Mouse (Mus musculus) brain, adult 10 weeks (tissue): ENCODE measurements around the gene Dda1. TPM values are rescaled to one million over a fixed set of nuclear protein-coding genes. Genes with fewer than 3 reads are reported as not detected.

Source experiments
- polyA plus RNA-seq: library from polyadenylated mRNA; stranded (reverse); fragments of 350-450 nt; fragmentation: Illumina TruSeq; extraction: RNeasy Lipid Tissue Mini Kit (QIAGEN cat#74804); gene quantifications from one replicate; pipeline ENCODE4 v1.2.3, GENCODE M21; 2015; ENCODE audit warnings: low read depth, low replicate concordance

The Dda1 gene
- polyA plus RNA-seq = 68.9 TPM

DNA sequence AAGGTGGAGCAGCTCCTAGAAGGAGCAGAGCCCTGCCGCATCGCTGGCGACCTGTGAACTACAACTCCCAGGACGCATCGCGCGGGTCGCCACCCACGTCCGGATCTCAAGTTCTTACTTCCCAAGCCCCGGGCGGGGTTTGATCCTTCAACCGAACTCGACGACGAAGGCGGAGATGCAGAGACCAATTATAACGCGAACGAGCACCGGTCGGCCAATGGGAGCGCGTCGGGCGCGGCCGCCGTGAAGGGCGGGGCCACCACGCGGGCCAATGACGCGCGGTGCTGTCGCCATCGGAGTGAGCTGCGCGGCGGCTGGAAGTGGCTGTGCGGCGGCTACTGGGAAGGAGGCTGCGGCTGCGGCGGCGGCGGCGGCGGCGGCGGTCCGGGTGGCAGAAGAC is at the start of gene Dda1:
Gene Dda1 (plus strand): TSS at position 284 of the 400 bp plus-strand sequence.

DNA sequence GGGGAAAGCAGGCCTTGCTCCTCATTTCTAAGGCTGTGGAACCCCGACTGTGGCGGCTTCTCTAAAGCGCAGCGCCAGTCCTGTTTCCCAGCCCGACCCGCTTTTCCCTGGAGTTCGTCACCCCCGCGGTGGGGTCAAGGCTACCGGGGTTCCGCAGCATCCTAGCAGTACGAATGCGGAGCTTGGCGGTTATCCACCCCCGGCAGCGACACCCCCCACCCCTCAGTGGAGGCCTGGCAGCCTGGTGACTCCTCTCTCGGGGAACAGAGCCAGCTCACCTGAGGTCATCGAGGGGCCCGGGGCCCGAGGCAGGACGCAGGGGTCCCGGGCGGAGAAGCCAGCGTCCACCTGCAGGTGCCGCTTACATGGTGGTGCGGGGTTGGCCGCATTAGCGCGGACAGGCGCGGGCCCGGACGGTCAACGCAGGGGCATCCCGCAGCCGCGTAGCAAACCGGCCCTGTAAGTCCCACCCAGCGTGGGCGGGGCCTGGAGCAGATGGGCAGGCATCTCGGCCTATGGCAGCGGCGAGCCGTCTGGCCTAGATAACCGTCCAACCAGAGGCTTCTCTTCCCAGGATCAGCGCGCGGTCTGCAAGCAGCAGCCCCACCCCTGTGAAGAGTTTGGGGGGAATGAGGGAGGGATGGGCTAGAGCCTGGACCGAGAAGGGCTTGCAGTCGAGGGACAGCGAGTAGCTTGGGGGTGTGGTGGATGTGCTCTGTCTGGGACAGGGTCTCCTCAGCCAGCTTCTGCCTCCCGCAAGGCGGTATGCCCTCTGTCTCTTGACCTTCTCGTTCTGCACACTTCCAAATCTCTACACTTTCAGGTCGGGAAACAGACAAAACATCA is 5.6 kb upstream of the Dda1 start, which contains the start of gene Abhd8:
Gene Abhd8 (minus strand): TSS at position 468 of the 846 bp plus-strand sequence.

DNA sequence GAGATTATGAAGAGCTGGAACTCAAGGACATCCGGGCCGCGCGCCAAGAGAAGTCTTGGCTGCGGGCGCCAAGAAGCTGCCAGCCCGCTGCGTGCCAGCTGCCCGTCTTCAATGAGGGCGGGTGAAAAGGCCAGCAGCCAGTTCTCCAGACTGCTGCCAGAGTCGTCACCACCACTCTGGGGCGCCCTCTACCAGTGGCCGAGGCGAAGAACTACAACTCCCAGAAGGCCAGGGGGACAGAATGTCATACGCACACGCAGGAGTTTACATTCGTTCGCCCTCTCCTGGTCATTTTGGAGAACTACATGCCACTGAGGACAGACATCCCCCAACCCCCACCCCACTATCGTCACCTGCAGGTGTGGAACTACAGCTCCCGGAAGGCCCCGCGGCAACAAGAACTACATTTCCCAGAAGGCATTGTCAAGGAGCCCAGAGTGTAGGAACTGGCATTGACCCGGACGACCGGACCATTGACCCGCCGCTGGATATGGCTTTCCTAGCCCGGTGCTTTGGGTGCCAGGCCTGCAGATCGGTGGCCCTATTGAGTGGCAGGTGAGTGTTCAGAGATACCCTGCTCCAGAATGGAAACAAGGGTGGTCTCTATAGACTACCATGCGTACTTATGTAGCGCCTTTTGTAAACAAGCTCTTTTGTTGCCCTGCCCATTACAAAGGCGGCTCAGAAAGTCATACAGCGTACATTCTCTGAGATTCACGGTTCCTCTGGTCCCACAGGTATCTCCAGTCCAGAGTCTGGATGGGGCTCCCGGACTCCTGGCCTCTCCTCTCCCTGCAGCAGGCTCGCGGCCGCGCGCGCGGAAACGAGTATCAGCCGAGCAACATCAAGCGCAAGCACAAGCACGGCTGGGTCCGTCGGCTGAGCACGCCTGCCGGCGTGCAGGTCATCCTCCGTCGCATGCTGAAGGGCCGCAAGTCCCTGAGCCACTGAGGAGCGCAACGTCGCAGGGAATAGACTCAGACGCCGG is 4.2 kb upstream of the Dda1 start, which contains the start of gene Mrpl34:
Gene Mrpl34 (plus strand): TSS at position 447 of the 988 bp plus-strand sequence.

DNA sequence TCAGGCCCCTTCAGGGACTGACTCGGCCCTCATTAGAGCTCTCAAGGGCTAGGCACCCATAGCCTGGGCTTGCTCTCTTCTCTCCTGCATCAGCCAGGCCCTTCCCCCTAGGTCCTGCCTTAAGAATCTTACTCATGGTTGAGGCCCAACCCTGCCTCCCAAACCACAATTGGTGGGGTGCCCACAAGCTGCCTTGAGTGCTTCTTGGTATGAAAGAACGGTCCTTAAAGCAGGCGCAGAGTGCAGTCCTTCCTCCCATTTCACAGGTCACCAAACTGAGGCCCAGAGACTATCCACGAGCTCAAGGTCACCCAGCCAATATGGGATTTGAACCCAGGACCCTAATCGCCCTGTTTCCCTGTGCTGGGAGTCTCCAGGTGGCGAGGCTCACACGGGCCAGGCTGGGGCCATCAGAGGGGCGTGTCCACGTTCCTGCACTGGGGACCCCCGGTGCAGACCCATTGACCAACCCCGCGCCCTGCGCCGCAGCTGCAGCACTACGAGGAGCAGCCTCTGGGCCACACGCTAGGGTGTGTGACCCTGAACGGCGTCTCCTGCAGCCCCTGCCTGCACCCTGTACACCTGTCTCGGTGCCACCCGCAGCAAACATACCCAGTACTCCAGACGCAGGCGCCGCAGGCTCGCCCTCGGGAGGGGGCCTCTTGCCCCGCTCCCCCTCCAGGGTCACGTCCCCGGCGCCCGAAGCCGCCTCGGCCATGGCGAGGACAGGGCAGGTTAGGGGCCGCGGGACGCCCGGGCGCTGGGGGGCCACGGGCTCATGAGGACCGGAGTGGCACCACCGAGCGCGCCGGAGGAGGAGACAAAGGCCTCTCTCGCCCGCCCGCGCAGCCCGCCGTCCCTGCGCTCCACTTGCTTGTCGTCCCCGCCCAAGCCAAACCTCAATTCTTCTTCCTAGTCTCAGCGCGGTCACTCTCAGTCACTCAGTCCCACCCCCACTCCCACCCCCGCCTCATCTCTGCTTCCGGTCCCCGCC is 16.4 kb downstream of the Dda1 start, which contains the start of gene Ano8:
Gene Ano8 (minus strand): TSS at position 822 of the 994 bp plus-strand sequence.

DNA sequence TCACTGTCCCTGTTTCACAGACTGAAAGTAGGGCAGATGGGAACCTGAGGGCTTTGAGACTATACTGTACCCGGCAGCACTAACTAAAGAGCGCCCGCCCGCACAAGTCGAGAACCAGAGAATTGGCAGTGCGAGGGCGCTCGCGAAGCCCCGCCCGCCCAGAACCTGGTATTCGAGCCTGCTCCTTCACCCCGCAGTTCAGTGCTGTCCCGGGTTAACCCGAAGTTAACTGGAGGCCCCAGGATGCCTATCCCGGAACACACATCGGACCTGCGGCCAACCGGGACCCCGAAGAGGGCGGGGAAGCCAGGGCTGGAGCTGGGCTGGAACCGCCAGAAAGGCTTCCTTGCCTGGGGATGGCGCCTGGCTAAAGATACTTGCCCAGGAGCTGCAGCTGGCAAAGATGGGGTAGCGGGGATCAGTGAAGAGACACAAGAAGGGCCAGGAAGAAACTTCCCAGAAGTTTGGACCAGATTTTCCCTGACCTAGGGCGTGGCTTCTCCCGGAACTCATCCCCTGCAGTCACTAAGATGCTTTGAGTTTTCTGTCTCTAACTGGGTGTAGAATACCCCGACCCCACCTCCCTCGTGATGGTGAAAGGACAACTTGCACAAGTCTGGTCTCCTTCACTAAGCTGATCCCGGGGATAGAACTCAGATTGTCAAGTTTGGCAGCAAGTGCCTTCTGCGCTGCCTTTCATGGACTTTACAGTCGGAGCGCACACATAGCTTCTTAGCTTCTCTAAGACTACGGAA is 18.9 kb downstream of the Dda1 start, which contains the start of gene Gtpbp3:
Gene Gtpbp3 (plus strand): TSS at position 413 of the 755 bp plus-strand sequence.

DNA sequence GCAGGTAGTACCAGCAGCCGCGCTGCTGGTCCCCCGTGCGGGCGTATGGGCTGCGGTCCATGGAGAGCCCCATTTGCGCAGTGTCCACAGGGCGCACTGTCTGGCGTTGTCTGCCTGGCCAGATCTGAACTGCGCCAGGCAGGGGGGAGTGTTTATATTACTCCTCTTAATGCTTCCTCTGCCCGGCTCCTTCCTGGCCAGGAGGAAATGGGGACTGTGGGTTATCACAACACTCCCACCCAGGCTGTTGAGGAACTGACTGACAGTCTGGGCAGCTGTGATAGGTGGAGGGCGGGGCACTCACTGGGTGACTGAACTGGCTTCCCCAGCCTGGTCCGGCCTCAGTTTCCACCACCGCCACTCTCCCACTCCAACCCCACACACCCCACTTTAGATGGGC is 42.6 kb downstream of the Dda1 start, which contains the start of gene Plvap:
Gene Plvap (minus strand): TSS at position 109 of the 400 bp plus-strand sequence.

DNA sequence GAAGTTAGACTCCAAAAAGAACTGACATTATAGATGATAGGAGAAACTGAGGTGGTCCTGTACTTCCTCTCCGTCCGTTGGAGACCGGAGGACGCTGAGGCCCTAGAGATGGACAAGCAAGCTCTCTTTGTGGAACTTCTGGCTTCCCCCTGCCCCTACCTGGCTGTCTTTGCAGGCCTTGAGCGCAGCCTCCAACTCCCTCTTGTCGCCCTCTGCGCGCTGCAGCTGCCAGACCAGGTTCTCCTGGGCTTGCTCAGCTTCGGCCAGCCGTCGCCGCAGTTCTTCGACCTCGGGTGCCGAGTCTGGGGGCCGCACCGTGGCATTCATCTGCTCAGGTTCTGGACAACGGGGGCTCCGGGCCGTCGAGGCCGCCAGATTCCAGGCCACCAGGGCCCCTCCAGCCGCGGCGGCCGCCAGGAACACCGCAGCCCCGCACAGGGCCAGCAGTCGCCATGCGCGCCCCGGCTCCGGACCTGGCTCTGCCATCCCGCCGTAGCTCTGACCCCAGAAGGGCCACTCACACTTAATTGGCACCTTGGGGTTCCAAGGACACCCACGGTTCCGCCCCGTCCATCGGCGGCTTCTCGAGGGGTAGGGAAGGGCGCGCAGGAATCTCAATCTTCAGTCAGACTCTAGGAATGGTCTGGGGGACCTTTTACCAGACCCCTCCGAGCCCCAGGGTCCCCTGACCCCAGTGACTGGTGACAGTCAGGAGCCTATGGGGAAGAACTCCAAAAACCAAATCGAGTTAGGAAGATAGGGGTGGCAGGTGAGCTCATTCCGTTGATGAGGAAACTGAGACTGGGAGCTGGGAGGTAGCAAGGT is 56.4 kb downstream of the Dda1 start, which contains the start of gene Ccdc194:
Gene Ccdc194 (minus strand): TSS at position 486 of the 825 bp plus-strand sequence.

Other genes starting within 250 kb of the Dda1 start
- gene Myo9b, start 196.5 kb upstream of the Dda1 start, polyA plus RNA-seq = 25.3 TPM
- gene Haus8, start 196.3 kb upstream of the Dda1 start, polyA plus RNA-seq = 16.5 TPM
- 174 TPM for gene Use1, start 102.4 kb upstream of the Dda1 start, polyA plus RNA-seq
- gene Ocel1, start 97.9 kb upstream of the Dda1 start, polyA plus RNA-seq = 11.4 TPM
- 24.3 TPM for gene Nr2f6, start 87.2 kb upstream of the Dda1 start, polyA plus RNA-seq
- gene Ushbp1, start 73.4 kb upstream of the Dda1 start, polyA plus RNA-seq = 4.5 TPM
- 120 TPM for gene Babam1, start 72.3 kb upstream of the Dda1 start, polyA plus RNA-seq
- 0.43 TPM for gene Ankle1, start 63.2 kb upstream of the Dda1 start, polyA plus RNA-seq
- 254 TPM for gene Abhd8, start 5.5 kb upstream of the Dda1 start, polyA plus RNA-seq
- gene Mrpl34, start 4.2 kb upstream of the Dda1 start, polyA plus RNA-seq = 76.2 TPM
- 27.6 TPM for gene Ano8, start 16.8 kb downstream of the Dda1 start, polyA plus RNA-seq
- 27.3 TPM for gene Gtpbp3, start 18.9 kb downstream of the Dda1 start, polyA plus RNA-seq
- 7.4 TPM for gene Plvap, start 42.6 kb downstream of the Dda1 start, polyA plus RNA-seq
- gene Ccdc194, start 56.5 kb downstream of the Dda1 start, polyA plus RNA-seq = not detected
- 12.1 TPM for gene Bst2, start 68.3 kb downstream of the Dda1 start, polyA plus RNA-seq
- gene Mvb12a, start 73.7 kb downstream of the Dda1 start, polyA plus RNA-seq = 48.3 TPM
- not detected for gene Tmem221, start 89.7 kb downstream of the Dda1 start, polyA plus RNA-seq
- gene Nxnl1, start 97.4 kb downstream of the Dda1 start, polyA plus RNA-seq = 0.16 TPM
- 72.5 TPM for gene Slc27a1, start 99.7 kb downstream of the Dda1 start, polyA plus RNA-seq
- gene Pgls, start 123.0 kb downstream of the Dda1 start, polyA plus RNA-seq = 36.5 TPM
- 3.6 TPM for gene Fam129c, start 128.4 kb downstream of the Dda1 start, polyA plus RNA-seq
- 51.4 TPM for gene Colgalt1, start 141.8 kb downstream of the Dda1 start, polyA plus RNA-seq
- gene Unc13a, start 202.6 kb downstream of the Dda1 start, polyA plus RNA-seq = 119 TPM
- gene Jak3, start 207.1 kb downstream of the Dda1 start, polyA plus RNA-seq = 2.9 TPM
- gene Insl3, start 220.0 kb downstream of the Dda1 start, polyA plus RNA-seq = 0.92 TPM
- gene B3gnt3, start 232.6 kb downstream of the Dda1 start, polyA plus RNA-seq = 0.88 TPM